Mouse (Mus musculus) lung, postnatal 10 days (tissue): ENCODE measurements at regions not wholly inside any gene's neighbourhood (a gene's known extent, or its start where the extent isn't known, plus 50 kb on each side); places are given as distances from the start of the nearest gene placed in this dataset.
"Not testable (repeated sequence)": the region's sequence is repeated elsewhere in the genome, so short reads cannot be mapped to it uniquely, and the experiment has no call there.

Experiments used
- DNase-seq: peaks from one replicate; pipeline ENCODE4 v3.0.0; 2021

GRCm38 (mm10) chr13:52278831-52279230, 252.2 kb downstream of the Diras2 start:
- no peak for DNase-seq

- DNase-seq, result no peak
Measured at GRCm38 (mm10) chr13:52279281-52279969, 251.7 kb downstream of the Diras2 start.

GRCm38 (mm10) chr13:52279970-52280348, 251.1 kb downstream of the Diras2 start:
- no peak for DNase-seq

- no peak for DNase-seq
Measured at GRCm38 (mm10) chr13:52281271-52281670, 249.8 kb downstream of the Diras2 start.

GRCm38 (mm10) chr13:52282500-52282899, 248.6 kb downstream of the Diras2 start:
- DNase-seq, result peak; percentile 13

GRCm38 (mm10) chr13:52283456-52283855, 247.6 kb downstream of the Diras2 start:
- peak; percentile 55 for DNase-seq

- DNase-seq, result no peak
Measured at GRCm38 (mm10) chr13:52284026-52284801, 246.9 kb downstream of the Diras2 start.

- no peak for DNase-seq
Measured at GRCm38 (mm10) chr13:52288400-52288799, 242.7 kb downstream of the Diras2 start.

GRCm38 (mm10) chr13:52295847-52296246, 235.2 kb downstream of the Diras2 start:
- DNase-seq, result no peak

- no peak for DNase-seq
Measured at GRCm38 (mm10) chr13:52296541-52297276, 234.4 kb downstream of the Diras2 start.

GRCm38 (mm10) chr13:52297277-52297623, 233.8 kb downstream of the Diras2 start:
- no peak for DNase-seq

- no peak for DNase-seq
Measured at GRCm38 (mm10) chr13:52298362-52298761, 232.7 kb downstream of the Diras2 start.

- DNase-seq, result not testable (repeated sequence)
Measured at GRCm38 (mm10) chr13:52305328-52305727, 225.8 kb downstream of the Diras2 start.

GRCm38 (mm10) chr13:52306783-52307440, 224.2 kb downstream of the Diras2 start:
- no peak for DNase-seq

- no peak for DNase-seq
Measured at GRCm38 (mm10) chr13:52310954-52311353, 220.1 kb downstream of the Diras2 start.

- DNase-seq, result no peak
Measured at GRCm38 (mm10) chr13:52318276-52318675, 212.8 kb downstream of the Diras2 start.

GRCm38 (mm10) chr13:52323691-52324090, 207.4 kb downstream of the Diras2 start:
- DNase-seq, result no peak

GRCm38 (mm10) chr13:52324378-52324777, 206.7 kb downstream of the Diras2 start:
- DNase-seq, result not testable (repeated sequence)

- not testable (repeated sequence) for DNase-seq
Measured at GRCm38 (mm10) chr13:52325647-52326046, 205.4 kb downstream of the Diras2 start.

- no peak for DNase-seq
Measured at GRCm38 (mm10) chr13:52327734-52328133, 203.3 kb downstream of the Diras2 start.

- no peak for DNase-seq
Measured at GRCm38 (mm10) chr13:52328766-52329165, 202.3 kb downstream of the Diras2 start.

- no peak for DNase-seq
Measured at GRCm38 (mm10) chr13:52331068-52331467, 200.0 kb downstream of the Diras2 start.

GRCm38 (mm10) chr13:52334962-52335361, 196.1 kb downstream of the Diras2 start:
- no peak for DNase-seq
